Mouse (Mus musculus) embryonic facial prominence, embryonic 11.5 days (tissue): ENCODE results near the gene Cfap61. TPM values are rescaled to one million over a fixed set of nuclear protein-coding genes. Genes with fewer than 3 reads are reported as not detected.

Experiments used
- ATAC-seq: fragments of 200-750 bp; cut with Nextera tagmentation; replicated peaks from 2 replicates; pipeline ENCODE4 v1.8.0; 2017; ENCODE audit warnings: low read depth; ENCODE audit not compliant: insufficient number of reproducible peaks, low FRiP score, low TSS enrichment
- DNase-seq: peaks from one replicate; pipeline ENCODE4 v3.0.0-alpha.2; 2015; ENCODE audit warnings: low spot score
- H3K27ac ChIP-seq: fragments of 300-500 bp; sonication (generic); replicated peaks from 2 replicates; pipeline ENCODE4 v1.5.1; 2014; ENCODE audit warnings: mild to moderate bottlenecking, low read depth, low read length, control low read depth
- H3K27me3 ChIP-seq: fragments of 300-500 bp; sonication (generic); 2 replicates; pipeline ENCODE4 v1.6.1; 2014; ENCODE audit warnings: mild to moderate bottlenecking, low read length, moderate library complexity, mixed read lengths; ENCODE audit not compliant: control insufficient read depth, insufficient read depth
- H3K36me3 ChIP-seq: fragments of 300-500 bp; sonication (generic); replicated peaks from 2 replicates; pipeline ENCODE4 v1.6.1; 2014; ENCODE audit warnings: low read depth, mild to moderate bottlenecking, low read length, moderate library complexity, mixed read lengths; ENCODE audit not compliant: control insufficient read depth, insufficient read depth
- H3K4me1 ChIP-seq: fragments of 300-500 bp; sonication (generic); 2 replicates; pipeline ENCODE4 v1.6.1; 2014; ENCODE audit warnings: low read length, mixed read lengths; ENCODE audit not compliant: control insufficient read depth, insufficient read depth
- H3K4me2 ChIP-seq: fragments of 300-500 bp; sonication (generic); 2 replicates; pipeline ENCODE4 v1.6.1; 2014; ENCODE audit warnings: low read depth, mild to moderate bottlenecking, control low read depth, low read length, moderate library complexity
- H3K4me3 ChIP-seq: fragments of 300-500 bp; sonication (generic); 2 replicates; pipeline ENCODE4 v1.5.1; 2014; ENCODE audit warnings: low read depth, low read length, control low read depth
- H3K9ac ChIP-seq: fragments of 300-500 bp; sonication (generic); replicated peaks from 2 replicates; pipeline ENCODE4 v1.6.1; 2014; ENCODE audit warnings: mild to moderate bottlenecking, control low read depth, low read length
- H3K9me3 ChIP-seq: fragments of 300-500 bp; sonication (generic); replicated peaks from 2 replicates; pipeline ENCODE4 v1.6.1; 2016; ENCODE audit warnings: mild to moderate bottlenecking, low read length, inconsistent platforms, mixed read lengths; ENCODE audit not compliant: control insufficient read depth
- WGBS: fragments of 180-500 bp; shearing (Covaris S2); extraction: QIAGEN DNeasy Blood & Tissue Kit; methylation state at CpG from one replicate; pipeline ENCODE4 v1.1.7; 2014; 5-methylcytosine and 5-hydroxymethylcytosine counted together
- polyA plus RNA-seq: library from polyadenylated mRNA; unstranded; fragments of >200 nt; fragmentation: Nextera tagmentation; extraction: Ambion mirVana; gene quantifications from 2 replicates; pipeline ENCODE4 v1.2.1, GENCODE M21; 2014

Cfap61 gene
- polyA plus RNA-seq, 1 experiment from 2014 or later = 0.38 TPM

DNA sequence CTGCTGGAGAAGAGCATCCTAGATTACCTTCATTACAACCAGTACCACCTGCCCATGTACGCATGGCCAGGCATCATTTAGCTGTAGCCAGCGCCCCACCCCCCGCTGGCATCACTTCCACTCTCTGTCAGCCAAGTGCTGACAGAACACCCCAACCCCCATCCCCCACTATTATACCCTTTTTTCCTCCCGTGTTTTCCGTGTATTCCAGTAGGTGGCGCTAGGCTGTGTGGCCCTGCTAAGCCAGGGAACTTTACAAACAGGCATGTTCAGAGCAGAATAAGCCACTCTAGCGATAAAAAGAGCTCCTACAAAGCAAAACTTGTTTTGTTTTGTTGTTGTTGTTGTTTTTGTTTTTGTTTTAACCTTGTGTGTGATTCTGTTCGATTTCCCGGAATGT lies 280.1 kb downstream of the Cfap61 start:
- Histone ChIP-seq H3K27ac (no peak overlapping the region), H3K9me3 (no peaks in the 10 kb centered on the region), H3K4me1 (no peaks in the 10 kb centered on the region; the same call in none of the 2 replicates), H3K4me3 (no peak overlapping the region), H3K9ac (no peak overlapping the region), H3K36me3 (no peaks in the 10 kb centered on the region), H3K4me2 (no peak overlapping the region; the same call in 1 of the 2 replicates), H3K27me3 (peaks cover 30% of the 10 kb centered on the region)
- WGBS = 3% methylated on average over 9 of the region's 9 CpGs
- DNase-seq = peak; percentile 80
- no peak for ATAC-seq

DNA sequence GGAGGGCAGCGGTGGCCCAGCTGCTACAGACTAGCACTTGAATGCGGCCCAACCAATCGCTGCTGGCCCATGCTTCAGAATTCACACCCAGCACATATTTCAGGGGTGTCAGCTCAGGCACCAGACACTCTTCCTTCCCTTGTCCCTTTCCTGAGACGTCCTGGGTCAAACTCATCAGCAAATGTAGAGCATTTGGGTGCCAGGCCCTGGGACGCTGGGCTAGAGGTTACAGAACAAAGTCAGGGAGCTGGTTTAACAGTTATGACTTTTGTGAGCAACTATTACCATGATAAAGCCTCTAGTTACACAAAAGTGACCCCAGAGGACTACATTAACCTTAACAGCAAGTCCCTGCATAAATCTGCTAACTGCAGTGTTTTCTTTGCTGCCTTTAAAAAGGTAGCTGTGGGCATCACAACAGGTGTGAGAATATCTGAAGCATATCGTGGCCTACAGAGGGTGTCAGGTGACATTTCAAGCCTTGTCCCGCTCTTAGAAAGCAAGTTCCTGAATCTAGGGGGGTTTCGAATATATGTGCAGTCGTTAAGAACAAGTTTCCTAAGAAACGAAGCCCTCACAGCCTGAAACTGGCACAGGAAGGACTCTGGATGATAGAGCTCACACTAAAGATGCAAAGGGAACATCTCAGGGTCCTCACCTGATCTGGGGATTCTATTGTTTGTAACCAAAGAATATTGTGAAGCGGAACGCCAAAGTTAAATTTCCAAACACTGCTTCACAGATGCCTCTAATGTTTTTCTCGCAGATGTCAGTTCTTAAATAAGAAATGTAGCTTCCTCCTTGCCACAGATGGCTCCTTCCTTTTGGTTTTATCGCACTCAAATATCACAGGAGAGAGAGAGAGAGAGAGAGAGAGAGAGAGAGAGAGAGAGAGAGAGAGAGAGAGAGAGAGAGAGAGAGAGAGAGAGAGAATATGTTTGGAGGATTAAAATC lies 281.8 kb downstream of the Cfap61 start:
- Histone ChIP-seq H3K27me3 (peaks cover 40% of the 10 kb centered on the region), H3K4me1 (peaks cover 5% of the 10 kb centered on the region), H3K4me2 (no peak overlapping the region), H3K9ac (no peak overlapping the region), H3K27ac (no peak overlapping the region), H3K9me3 (no peaks in the 10 kb centered on the region), H3K4me3 (no peak overlapping the region), H3K36me3 (no peaks in the 10 kb centered on the region)
- no peak for DNase-seq
- ATAC-seq = no peak
- 12% methylated on average over 14 of the region's 14 CpGs for WGBS

DNA sequence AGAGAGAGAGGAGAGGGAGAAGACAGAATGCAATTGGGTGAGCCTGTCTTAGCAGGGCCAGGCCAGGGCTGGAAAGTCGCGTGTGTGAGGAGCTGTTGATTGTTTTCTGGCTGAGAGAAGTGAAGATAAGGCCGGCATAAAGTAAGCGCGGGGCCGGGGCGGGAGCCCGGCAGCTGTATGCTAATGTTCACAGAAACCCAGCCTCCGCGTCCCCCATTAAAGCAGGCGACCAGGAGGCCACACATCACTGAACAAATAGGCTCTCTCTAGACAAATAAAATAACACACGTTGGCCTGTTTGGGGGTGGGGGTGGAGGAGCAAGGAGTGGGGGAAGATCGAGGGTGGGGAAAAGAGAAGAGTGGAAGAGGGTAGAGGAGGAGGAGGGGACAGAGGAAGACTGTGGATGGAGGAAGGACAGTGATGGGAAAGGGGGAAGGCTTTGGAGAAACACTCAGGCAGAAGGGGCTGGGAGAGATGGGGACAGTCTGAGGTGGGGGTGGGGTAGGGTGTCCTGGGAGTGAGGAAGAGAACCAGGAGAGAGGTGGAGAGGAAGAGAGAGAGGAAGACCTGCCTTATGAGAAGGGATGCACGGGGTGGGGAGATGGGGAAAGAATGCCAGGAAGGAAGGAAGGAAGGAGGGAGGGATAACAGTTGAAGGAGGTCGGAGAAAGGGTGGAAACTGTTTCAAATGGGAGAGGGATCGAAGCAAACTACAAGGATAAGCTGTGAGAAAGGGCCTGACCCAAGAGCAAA lies 282.8 kb downstream of the Cfap61 start:
- peaks cover 10% of the 10 kb centered on the region for H3K4me1 ChIP-seq
- ATAC-seq = peak; percentile 20; the same call in 1 of the 2 replicates

DNA sequence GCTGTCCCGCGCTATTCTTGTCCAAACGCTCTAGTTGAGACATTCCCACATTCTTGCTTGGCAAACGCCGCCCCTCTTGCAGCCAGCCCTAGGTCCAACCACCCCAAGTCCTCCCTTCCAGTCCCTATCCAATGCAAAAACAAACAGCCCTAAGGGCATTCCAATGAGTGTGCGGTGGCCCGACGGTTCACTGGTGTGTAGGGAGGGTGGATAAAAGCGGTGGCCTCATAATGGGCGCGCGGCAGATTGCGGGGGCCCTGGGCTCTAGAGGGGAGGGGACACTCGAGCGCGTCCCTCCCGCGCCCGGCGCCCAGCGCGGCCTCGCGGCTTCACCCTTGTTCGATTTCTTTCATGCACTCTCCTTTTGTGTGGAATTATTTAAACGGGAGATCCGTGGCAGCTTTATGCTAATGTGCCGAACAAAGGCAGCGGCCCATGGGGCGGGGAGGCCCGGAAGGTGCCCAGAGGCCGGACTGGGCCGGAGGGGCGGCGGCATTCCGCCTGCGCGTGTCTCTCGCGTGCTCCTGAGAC lies 283.6 kb downstream of the Cfap61 start:
- H3K9me3 ChIP-seq = no peaks in the 10 kb centered on the region

More for the DNA sequence above, 282.8 kb downstream of the Cfap61 start:
- no peaks in the 10 kb centered on the region for H3K9me3 ChIP-seq
- peak; percentile 54 for DNase-seq
- H3K27ac ChIP-seq = peak overlapping the region; percentile 28; the same call in 1 of the 2 replicates
- H3K36me3 ChIP-seq = no peaks in the 10 kb centered on the region
- 0 out of 2 replicates have a peak overlapping the region, but pooled peaks have one; percentile 3 for H3K4me3 ChIP-seq
- WGBS = under 1% methylated on average over 16 of the region's 16 CpGs
- no peak overlapping the region; the same call in 1 of the 2 replicates for H3K4me2 ChIP-seq
- peaks cover 49% of the 10 kb centered on the region for H3K27me3 ChIP-seq
- peak overlapping the region; percentile 32 for H3K9ac ChIP-seq

DNA sequence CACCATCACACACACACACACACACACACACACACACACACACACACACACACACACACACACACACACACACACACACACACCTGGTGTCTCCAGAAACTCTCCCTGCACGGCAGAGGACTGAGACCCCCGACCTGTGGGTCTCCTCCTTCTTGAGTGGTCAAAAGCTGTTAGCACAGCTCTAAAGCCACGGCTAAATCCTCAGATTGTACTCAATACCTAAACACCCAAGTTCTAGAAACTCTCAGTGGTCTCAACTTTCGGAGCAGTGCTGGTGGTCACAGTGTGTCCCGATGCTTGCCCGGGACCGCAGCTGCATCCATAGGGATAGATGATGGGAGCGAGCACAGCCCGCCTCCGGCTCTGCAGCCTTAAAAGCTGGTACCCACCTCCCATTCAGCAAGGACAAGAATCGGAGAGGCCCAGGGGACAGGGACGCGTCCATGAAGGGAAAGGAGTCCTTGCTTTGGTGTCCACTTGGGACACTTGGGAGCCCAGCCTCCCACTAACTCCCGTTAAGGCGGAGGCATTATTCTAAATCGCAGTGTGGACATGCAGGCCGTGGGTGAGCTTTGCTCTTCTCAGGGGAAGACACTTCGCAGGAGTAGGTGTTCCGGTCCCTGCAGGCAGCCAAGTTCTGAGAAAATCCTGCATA lies 284.4 kb downstream of the Cfap61 start:
- ATAC-seq (no peak), DNase-seq (peak; percentile 26)
- Histone ChIP-seq H3K4me2 (no peak overlapping the region; the same call in 1 of the 2 replicates), H3K27ac (no peak overlapping the region), H3K36me3 (no peaks in the 10 kb centered on the region), H3K9ac (no peak overlapping the region), H3K4me1 (peaks cover 18% of the 10 kb centered on the region), H3K9me3 (no peaks in the 10 kb centered on the region), H3K4me3 (no peak overlapping the region), H3K27me3 (peaks cover 65% of the 10 kb centered on the region)
- 2% methylated on average over 19 of the region's 19 CpGs for WGBS

More for the DNA sequence above, 283.6 kb downstream of the Cfap61 start:
- Histone ChIP-seq H3K27me3 (peaks cover 57% of the 10 kb centered on the region), H3K4me2 (peak overlapping the region; percentile 37), H3K4me3 (peak overlapping the region; percentile 18), H3K4me1 (peaks cover 15% of the 10 kb centered on the region), H3K36me3 (no peaks in the 10 kb centered on the region), H3K9ac (peak overlapping the region; percentile 32), H3K27ac (peak overlapping the region; percentile 28; the same call in 1 of the 2 replicates)
- peak; percentile 42 for ATAC-seq
- peak; percentile 49 for DNase-seq
- WGBS = 1% methylated on average over 40 of the region's 40 CpGs

DNA sequence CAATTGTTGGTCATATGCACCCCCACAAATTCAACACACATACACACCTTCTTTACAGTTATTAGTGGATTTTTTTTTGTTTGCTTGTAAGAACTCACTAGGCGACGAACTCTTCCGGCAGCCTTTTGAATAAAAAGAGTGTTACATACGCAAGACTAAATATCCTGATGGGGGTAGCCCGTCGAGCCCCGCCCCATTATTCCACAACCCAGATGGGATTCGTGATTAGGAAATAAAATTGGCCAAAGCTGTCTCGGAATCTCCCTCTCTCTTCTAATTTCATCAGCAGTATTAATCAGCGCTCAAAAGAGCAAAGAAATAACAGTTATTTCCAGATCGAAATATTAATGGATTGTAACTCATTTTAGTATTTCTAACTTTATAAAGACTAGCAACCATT lies 285.2 kb downstream of the Cfap61 start:
- no peak overlapping the region for H3K4me3 ChIP-seq

DNA sequence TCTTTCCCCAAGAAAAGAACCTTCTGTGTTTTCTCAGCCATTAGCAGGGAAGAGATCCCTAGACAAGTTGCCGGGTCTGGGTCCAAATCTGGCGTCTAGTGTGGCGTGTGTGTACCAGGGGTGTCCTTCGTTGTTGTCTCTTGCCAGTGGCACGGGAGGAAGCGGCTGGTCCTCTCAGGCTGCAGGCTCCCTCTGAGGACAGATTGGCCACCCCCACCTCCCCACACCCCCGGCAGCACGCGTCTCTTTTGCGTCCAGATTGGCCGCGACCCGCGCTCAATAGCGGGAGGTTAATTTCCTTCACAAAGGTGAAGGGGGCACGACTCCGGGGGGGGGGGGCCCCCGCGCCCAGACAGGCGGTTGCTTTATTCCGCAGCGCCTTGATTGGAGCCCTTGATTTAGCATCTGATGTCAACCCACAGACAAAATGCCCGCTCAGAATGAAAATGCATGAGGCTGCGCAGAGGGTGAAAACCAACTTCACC lies 286.0 kb downstream of the Cfap61 start:
- Histone ChIP-seq H3K4me3 (peak overlapping the region; percentile 52; the same call in 1 of the 2 replicates), H3K36me3 (no peaks in the 10 kb centered on the region), H3K27me3 (peaks cover 76% of the 10 kb centered on the region), H3K27ac (0 out of 2 replicates have a peak overlapping the region, but pooled peaks have one; percentile 20), H3K9me3 (no peaks in the 10 kb centered on the region), H3K4me2 (peak overlapping the region; percentile 96; the same call in 1 of the 2 replicates), H3K9ac (no peak overlapping the region), H3K4me1 (peaks cover 18% of the 10 kb centered on the region)
- under 1% methylated on average over 24 of the region's 24 CpGs for WGBS
- DNase-seq (peak; percentile 37), ATAC-seq (no peak)

More for the DNA sequence above, 285.2 kb downstream of the Cfap61 start:
- Histone ChIP-seq H3K9ac (no peak overlapping the region), H3K4me1 (peaks cover 18% of the 10 kb centered on the region), H3K27ac (no peak overlapping the region), H3K9me3 (no peaks in the 10 kb centered on the region), H3K4me2 (no peak overlapping the region), H3K36me3 (no peaks in the 10 kb centered on the region), H3K27me3 (peaks cover 70% of the 10 kb centered on the region)
- DNase-seq (peak; percentile 14), ATAC-seq (no peak)
- 14% methylated on average over 11 of the region's 11 CpGs for WGBS
